Mouse (Mus musculus): ENCODE results near the gene Wipi1.

GRCm38 (mm10) chr11:109649975-109650701, 38.4 kb upstream of the Wipi1 start:
- TF ChIP-seq CTCF (IDR thresholded peaks at IDR 0.05; ENCODE audit: borderline replicate concordance, control insufficient read depth, extremely low read depth, insufficient read depth, low read length, poor library complexity) (no peak), POLR2A (IDR thresholded peaks at IDR 0.05; ENCODE audit: control insufficient read depth, extremely low read depth, insufficient read depth, low read length, poor library complexity) (no peak)
